Mouse (Mus musculus) stomach, embryonic 16.5 days (tissue): ENCODE results near the gene Yae1d1. TPM values are rescaled to one million over a fixed set of nuclear protein-coding genes. Genes with fewer than 3 reads are reported as not detected.
"Not testable (repeated sequence)": the region's sequence is repeated elsewhere in the genome, so short reads cannot be mapped to it uniquely, and the experiment has no call there.

Experiments used
- ATAC-seq: fragments of 200-750 bp; cut with Nextera tagmentation; 2 replicates; pipeline ENCODE4 v1.8.0; 2017; ENCODE audit warnings: moderate number of reproducible peaks, moderate TSS enrichment; ENCODE audit not compliant: insufficient read depth, low FRiP score
- H3K27ac ChIP-seq: fragments of 300-500 bp; sonication (generic); 2 replicates; pipeline ENCODE4 v1.5.1; 2014; ENCODE audit warnings: low read length
- H3K27me3 ChIP-seq: fragments of 300-500 bp; sonication (generic); 2 replicates; pipeline ENCODE4 v1.6.1; 2014; ENCODE audit warnings: low read length, control low read depth, mixed read lengths; ENCODE audit not compliant: control insufficient read depth, insufficient read depth
- H3K36me3 ChIP-seq: fragments of 300-500 bp; sonication (generic); 2 replicates; pipeline ENCODE4 v1.6.1; 2014; ENCODE audit warnings: low read length; ENCODE audit not compliant: control insufficient read depth, insufficient read depth
- H3K4me1 ChIP-seq: fragments of 300-500 bp; sonication (generic); 2 replicates; pipeline ENCODE4 v1.6.1; 2014; ENCODE audit warnings: low read length, control low read depth, mixed read lengths; ENCODE audit not compliant: control insufficient read depth, insufficient read depth
- H3K4me2 ChIP-seq: fragments of 300-500 bp; sonication (generic); 2 replicates; pipeline ENCODE4 v1.6.1; 2014; ENCODE audit warnings: low read depth, low read length, mixed read lengths
- H3K4me3 ChIP-seq: fragments of 300-500 bp; sonication (generic); replicated peaks from 2 replicates; pipeline ENCODE4 v1.5.1; 2014; ENCODE audit warnings: mild to moderate bottlenecking, low read length
- H3K9ac ChIP-seq: fragments of 300-500 bp; sonication (generic); 2 replicates; pipeline ENCODE4 v1.6.1; 2014; ENCODE audit warnings: low read length
- H3K9me3 ChIP-seq: fragments of 300-500 bp; sonication (generic); replicated peaks from 2 replicates; pipeline ENCODE4 v1.6.1; 2016; ENCODE audit warnings: low read length, control low read depth; ENCODE audit not compliant: control insufficient read depth
- WGBS: fragments of 180-500 bp; shearing (Covaris S2); extraction: QIAGEN DNeasy Blood & Tissue Kit; methylation state at CpG from one replicate; pipeline ENCODE4 v1.1.7; 2014; 5-methylcytosine and 5-hydroxymethylcytosine counted together
- polyA plus RNA-seq: library from polyadenylated mRNA; unstranded; fragments of >200 nt; fragmentation: Nextera tagmentation; extraction: Ambion mirVana; gene quantifications from 2 replicates; pipeline ENCODE4 v1.2.1, GENCODE M21; 2015

The Yae1d1 gene
- polyA plus RNA-seq, 1 experiment from 2014 or later: 58.5 TPM

DNA sequence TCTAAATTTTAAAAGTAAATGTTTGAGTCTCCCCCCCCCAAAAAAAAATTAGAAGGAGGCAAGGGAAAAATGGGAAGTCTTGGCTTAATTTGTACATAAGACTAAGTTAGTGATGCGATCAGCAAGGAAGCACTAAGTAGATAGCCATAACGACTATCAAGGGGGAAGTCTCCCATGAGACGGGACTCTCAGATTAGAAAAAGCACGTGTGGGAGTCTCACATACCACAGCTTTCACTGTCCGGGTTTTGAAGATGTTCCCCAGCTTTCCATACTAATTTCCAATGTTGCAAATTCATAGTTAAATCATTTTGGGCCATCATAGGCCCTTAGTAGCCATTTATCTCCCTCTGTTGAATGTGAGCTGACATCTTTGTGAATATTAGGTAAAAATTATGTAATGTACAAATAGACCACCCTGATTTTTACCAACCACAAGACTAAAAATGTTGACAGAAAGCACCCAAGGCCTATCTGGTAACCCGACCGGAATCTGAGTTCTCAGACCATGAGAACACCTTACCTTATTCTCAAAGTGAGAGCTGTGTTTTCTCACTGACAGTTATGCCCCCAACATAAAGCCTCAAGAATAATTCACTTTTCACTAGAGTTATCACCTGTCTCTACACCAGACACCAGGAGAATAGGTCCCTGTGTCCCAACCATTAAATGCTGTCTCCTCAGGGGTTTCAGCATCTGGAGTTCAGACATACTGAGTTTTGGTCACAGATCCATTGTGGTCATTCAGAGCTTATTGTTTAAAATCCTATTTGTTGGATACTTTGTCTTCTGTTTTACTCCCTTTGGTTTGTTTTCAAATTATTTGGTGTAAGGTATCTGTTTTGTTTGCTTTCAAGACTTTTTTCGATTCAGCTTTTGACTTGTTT is 16.1 kb downstream of the Yae1d1 start:
- no peak overlapping the region for H3K9ac ChIP-seq
- H3K27me3 ChIP-seq: no peaks in the 10 kb centered on the region
- H3K9me3 ChIP-seq: no peaks in the 10 kb centered on the region
- no peak overlapping the region for H3K27ac ChIP-seq
- no peak for ATAC-seq
- no peak overlapping the region for H3K4me2 ChIP-seq
- WGBS: 69% methylated on average over 8 of the region's 8 CpGs
- no peaks in the 10 kb centered on the region for H3K36me3 ChIP-seq
- H3K4me3 ChIP-seq: no peak overlapping the region
- no peaks in the 10 kb centered on the region for H3K4me1 ChIP-seq

DNA sequence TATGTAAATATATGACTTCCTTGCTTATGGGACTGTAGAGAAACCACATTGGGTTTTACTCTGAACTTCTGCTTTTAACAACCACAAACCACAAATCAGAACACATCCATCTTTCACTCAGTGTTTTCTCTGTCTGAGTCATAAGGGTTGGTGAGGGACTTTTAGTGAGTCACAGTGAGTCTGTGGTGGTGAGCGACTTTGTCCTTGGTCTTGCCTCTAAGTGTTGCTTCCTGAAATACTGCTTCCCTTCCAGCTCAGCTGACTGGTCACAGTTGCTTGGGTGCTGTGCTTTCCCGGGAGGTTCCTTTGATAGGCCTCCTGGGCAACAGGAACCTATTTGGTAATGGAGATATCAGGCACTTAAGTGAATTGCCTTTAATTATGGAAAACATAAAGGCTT is 17.3 kb downstream of the Yae1d1 start:
- Histone ChIP-seq H3K36me3 (no peaks in the 10 kb centered on the region), H3K9me3 (no peaks in the 10 kb centered on the region), H3K27me3 (no peaks in the 10 kb centered on the region), H3K4me1 (no peaks in the 10 kb centered on the region), H3K9ac (no peak overlapping the region), H3K4me2 (no peak overlapping the region), H3K27ac (no peak overlapping the region), H3K4me3 (no peak overlapping the region)
- ATAC-seq: peak; percentile 86; the same call in 1 of the 2 replicates
- WGBS: 34% methylated on average over 2 of the region's 2 CpGs

DNA sequence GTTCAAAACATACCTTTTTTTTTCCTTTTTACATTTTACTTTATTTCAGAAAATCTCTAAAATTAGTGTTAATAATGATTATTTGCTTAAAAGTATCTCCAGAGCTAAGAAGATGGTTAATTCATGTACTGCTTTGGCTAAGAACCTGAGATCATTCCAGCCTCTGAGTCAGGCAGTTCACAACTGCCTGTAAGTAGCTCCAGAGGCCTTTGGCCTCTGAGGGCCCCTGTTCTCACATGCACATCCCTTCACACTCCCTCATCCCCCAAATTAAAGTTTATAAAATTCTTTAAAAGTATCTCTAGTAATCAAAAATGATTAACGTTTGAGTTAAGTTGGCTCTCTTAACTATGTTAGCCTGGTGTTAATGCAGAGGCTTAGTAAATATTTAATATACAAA is 17.7 kb downstream of the Yae1d1 start:
- H3K4me3 ChIP-seq: no peak overlapping the region
- H3K4me1 ChIP-seq: no peaks in the 10 kb centered on the region
- H3K27me3 ChIP-seq: no peaks in the 10 kb centered on the region
- no peak overlapping the region for H3K4me2 ChIP-seq
- H3K27ac ChIP-seq: no peak overlapping the region
- ATAC-seq: no peak
- WGBS: 54% methylated on average over 1 of the region's 1 CpGs
- no peak overlapping the region for H3K9ac ChIP-seq
- no peaks in the 10 kb centered on the region for H3K36me3 ChIP-seq
- H3K9me3 ChIP-seq: no peaks in the 10 kb centered on the region

DNA sequence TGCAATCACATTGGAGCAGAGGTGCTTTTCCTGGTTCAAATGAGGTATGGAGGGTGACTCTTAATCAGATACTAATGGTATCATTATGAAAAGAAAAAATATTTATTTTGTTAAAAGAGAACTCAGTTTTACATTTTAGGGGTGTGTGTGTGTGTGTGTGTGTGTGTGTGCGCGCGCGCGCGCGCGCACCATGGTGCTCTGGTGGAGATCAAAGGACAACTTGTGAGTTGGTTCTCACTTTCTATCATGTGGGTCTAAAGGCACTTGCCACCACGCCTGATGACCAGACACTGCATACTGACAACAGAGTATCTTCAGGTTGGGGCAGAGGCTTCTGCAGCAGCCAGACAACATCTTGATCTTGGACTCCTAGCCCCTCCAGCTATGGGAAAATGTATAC is 18.4 kb downstream of the Yae1d1 start:
- H3K4me2 ChIP-seq: no peak overlapping the region
- no peaks in the 10 kb centered on the region for H3K27me3 ChIP-seq
- WGBS: 95% methylated on average over 9 of the region's 9 CpGs
- no peaks in the 10 kb centered on the region for H3K36me3 ChIP-seq
- no peak overlapping the region for H3K4me3 ChIP-seq
- H3K27ac ChIP-seq: no peak overlapping the region
- no peak for ATAC-seq
- no peak overlapping the region for H3K9ac ChIP-seq
- no peaks in the 10 kb centered on the region for H3K4me1 ChIP-seq
- H3K9me3 ChIP-seq: no peaks in the 10 kb centered on the region

DNA sequence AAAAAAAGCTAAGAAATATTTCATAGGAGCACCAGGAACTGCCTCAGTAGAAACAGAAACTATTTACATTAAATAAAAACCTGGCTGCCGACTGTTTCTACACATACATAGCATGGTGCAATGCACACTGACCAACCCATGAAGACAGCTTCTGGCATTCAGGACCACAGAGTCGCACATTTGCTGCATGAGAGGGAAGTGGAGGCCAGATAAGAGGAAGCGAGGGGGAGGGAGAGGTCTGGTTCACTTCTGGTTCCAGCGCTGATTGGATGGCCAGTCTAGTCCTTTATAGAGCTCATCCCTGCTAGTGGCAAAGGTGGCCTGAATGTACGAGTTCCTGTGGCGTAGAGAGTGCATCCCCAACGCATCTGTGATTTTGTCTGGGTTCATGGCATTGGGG is 32.5 kb downstream of the Yae1d1 start:
- H3K4me3 ChIP-seq: no peak overlapping the region
- H3K4me2 ChIP-seq: no peak overlapping the region
- no peak overlapping the region for H3K9ac ChIP-seq
- no peak overlapping the region for H3K27ac ChIP-seq
- no peaks in the 10 kb centered on the region for H3K9me3 ChIP-seq
- WGBS: 74% methylated on average over 7 of the region's 7 CpGs
- H3K36me3 ChIP-seq: no peaks in the 10 kb centered on the region
- H3K4me1 ChIP-seq: no peaks in the 10 kb centered on the region
- ATAC-seq: no peak
- H3K27me3 ChIP-seq: no peaks in the 10 kb centered on the region

DNA sequence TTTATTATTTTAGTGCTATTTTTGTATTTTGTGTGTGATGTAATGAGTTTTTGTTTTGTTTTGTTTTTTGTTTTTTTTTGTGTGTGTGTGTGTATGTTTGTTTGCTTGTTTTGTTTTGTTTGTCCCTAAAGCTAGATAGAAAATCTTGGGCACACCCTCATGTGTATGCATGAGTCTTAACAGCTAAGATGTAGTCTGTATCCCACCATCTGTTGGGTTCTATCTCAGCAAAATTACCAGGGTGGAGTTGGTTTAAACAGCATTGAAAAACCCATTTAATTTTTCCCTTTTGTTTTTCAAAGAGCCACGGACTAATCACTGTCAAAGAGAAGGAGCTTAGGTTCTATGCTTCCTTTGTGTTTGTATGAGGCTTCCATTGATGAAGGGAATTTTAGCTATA is 38.9 kb downstream of the Yae1d1 start:
- Histone ChIP-seq H3K27me3 (no peaks in the 10 kb centered on the region), H3K9me3 (no peaks in the 10 kb centered on the region), H3K4me3 (no peak overlapping the region), H3K4me1 (no peaks in the 10 kb centered on the region), H3K4me2 (no peak overlapping the region), H3K27ac (no peak overlapping the region), H3K9ac (no peak overlapping the region), H3K36me3 (no peaks in the 10 kb centered on the region)
- 44% methylated on average over 1 of the region's 1 CpGs for WGBS
- ATAC-seq: no peak

DNA sequence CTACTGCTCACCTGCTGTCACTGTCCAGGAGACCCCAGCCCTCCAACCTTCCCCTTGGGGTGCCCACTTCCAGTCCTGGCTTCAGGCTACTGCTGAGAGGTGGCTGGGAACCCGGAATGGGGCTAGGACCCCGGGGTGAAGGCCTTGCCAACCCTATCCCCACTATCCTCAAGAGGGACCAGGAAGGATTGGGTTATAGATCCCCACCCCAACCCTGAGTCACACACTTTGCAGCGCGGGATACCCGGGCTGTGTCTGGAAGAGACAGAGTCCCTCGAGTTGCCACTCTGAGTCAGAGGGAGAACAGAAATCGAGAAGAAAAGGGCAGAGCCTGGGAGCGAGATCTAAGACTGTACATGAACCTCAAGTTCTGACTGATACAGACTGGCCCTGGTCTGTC is 42.6 kb downstream of the Yae1d1 start:
- ATAC-seq, H3K36me3 ChIP-seq, H3K9ac ChIP-seq, H3K4me3 ChIP-seq, H3K4me1 ChIP-seq, H3K27ac ChIP-seq, H3K4me2 ChIP-seq, H3K9me3 ChIP-seq, H3K27me3 ChIP-seq: not testable (repeated sequence)
- WGBS: 86% methylated on average over 8 of the region's 8 CpGs

DNA sequence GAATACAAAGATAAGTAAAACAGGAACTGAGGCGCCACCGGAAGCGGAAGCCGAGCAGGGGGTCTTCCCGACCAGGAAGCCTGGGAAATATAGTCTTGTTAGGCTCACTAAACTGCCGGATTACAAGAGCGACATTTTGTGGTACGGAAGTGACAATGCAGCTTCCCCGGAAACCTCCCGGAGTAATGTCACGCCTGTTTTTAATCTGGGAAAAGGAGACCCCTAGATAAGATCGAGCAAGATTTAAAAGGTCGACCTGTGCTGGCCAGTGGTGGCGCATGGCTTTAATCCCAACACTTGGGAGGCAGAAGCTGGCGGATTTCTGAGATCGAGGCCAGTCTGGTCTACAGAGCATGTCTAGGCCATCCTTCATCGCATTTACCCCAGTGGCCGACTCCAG is 43.6 kb downstream of the Yae1d1 start:
- no peaks in the 10 kb centered on the region for H3K27me3 ChIP-seq
- no peak overlapping the region for H3K9ac ChIP-seq
- ATAC-seq: no peak
- H3K27ac ChIP-seq: no peak overlapping the region
- H3K4me2 ChIP-seq: no peak overlapping the region
- H3K4me3 ChIP-seq: no peak overlapping the region
- H3K36me3 ChIP-seq: no peaks in the 10 kb centered on the region
- H3K9me3 ChIP-seq: no peaks in the 10 kb centered on the region
- 76% methylated on average over 18 of the region's 18 CpGs for WGBS
- H3K4me1 ChIP-seq: peaks cover 7% of the 10 kb centered on the region; the same call in 1 of the 2 replicates

DNA sequence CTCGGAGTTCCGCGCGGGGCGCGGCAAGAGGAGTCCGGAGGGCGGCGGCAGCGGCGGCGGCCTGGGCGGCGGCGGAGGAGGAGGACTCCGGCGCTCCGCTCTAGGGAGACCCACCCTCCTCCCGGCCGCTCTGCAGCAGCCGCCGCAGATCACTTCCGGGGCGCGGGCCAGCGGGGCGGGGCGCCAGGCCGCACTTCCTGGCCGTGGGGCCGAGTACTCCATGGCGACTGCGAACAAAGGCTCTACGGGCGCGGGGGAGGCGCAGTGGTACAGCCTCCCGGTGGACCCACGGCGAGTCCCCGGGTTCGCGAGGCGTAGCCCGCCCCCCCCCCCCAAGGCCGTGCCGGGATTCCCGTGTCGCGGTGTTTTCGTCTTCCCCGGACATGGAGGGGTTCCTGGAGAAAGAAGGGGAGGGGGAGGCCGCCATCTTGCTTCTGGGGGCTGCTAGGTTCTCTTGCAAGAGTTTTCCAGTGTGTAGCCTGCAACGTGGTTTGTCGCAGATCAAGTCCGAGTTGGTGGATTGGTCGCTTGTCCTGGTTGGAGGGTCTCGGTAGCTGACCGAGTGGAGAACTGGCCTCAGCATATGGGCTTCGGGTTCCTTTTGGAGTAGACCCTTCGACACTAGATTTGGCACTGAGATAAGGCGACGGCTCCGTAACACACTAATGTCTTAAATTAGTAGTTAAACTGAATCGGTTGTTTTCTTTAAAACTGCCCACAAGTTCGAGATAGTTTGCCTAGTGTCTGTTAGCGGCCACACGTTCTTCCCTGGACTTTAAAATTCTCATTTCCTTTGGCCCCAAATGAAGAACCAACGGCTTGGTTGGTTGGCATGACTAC is 48.9 kb downstream of the Yae1d1 start, which contains the start of gene Rala:
TSS of gene Rala (minus strand) at position 162 of the 840 bp plus-strand sequence.
- H3K36me3 ChIP-seq: no peaks in the 10 kb centered on the region
- peak within 1 kb of the TSS; percentile 95 for H3K9ac ChIP-seq
- no peaks in the 10 kb centered on the region for H3K27me3 ChIP-seq
- peak within 1 kb of the TSS; percentile 94 for H3K27ac ChIP-seq
- WGBS: 6% methylated on average over 65 of the region's 69 CpGs
- no peaks in the 10 kb centered on the region for H3K9me3 ChIP-seq
- peaks cover 16% of the 10 kb centered on the region for H3K4me1 ChIP-seq
- H3K4me2 ChIP-seq: peak within 1 kb of the TSS; percentile 70
- H3K4me3 ChIP-seq: peak within 1 kb of the TSS; percentile 91
- ATAC-seq: peak; percentile 99
